Mouse (Mus musculus) embryonic fibroblast, embryonic 13.5 days (primary cell): ENCODE data around the gene Trim67. TPM values are rescaled to one million over a fixed set of nuclear protein-coding genes. Genes with fewer than 3 reads are reported as not detected.

Experiments
- H3K27ac ChIP-seq: 2 replicates; pipeline ENCODE4 v1.5.1; 2012; ENCODE audit warnings: low read length, control low read depth, inconsistent platforms; ENCODE audit not compliant: insufficient read depth
- H3K4me1 ChIP-seq: 2 replicates; pipeline ENCODE4 v1.6.1; 2011; ENCODE audit warnings: low read length; ENCODE audit not compliant: control insufficient read depth, insufficient read depth
- H3K4me3 ChIP-seq: 2 replicates; pipeline ENCODE4 v1.5.1; 2011; ENCODE audit warnings: mild to moderate bottlenecking, control low read depth, low read length; ENCODE audit not compliant: insufficient read depth
- CTCF ChIP-seq: IDR thresholded peaks from 2 replicates; pipeline ENCODE4 v1.5.1; 2011; ENCODE audit warnings: mild to moderate bottlenecking, control low read depth, low read length, moderate library complexity, borderline replicate concordance; ENCODE audit not compliant: insufficient read depth
- POLR2A ChIP-seq: IDR thresholded peaks from 2 replicates; pipeline ENCODE4 v1.6.1; 2011; ENCODE audit warnings: low read depth, mild to moderate bottlenecking, control low read depth, low read length, moderate library complexity
- polyA plus RNA-seq: library from polyadenylated mRNA; stranded (reverse); fragments of >200 nt; gene quantifications from 2 replicates; pipeline ENCODE4 v1.2.4, GENCODE M21; 2011; ENCODE audit warnings: low read depth; ENCODE audit not compliant: missing spikeins, insufficient read length

Trim67 gene
- polyA plus RNA-seq, 1 experiment: not detected

- no peak for TF ChIP-seq CTCF
- TF ChIP-seq POLR2A: no peak
- Histone ChIP-seq H3K4me1 (no peaks in the 10 kb centered on the region; the same call in 1 of the 2 replicates), H3K27ac (no peak overlapping the region), H3K4me3 (no peak overlapping the region)
These were observed 76.8 kb downstream of the Trim67 start for GRCm38 (mm10) chr8:124869708-124870107.

DNA sequence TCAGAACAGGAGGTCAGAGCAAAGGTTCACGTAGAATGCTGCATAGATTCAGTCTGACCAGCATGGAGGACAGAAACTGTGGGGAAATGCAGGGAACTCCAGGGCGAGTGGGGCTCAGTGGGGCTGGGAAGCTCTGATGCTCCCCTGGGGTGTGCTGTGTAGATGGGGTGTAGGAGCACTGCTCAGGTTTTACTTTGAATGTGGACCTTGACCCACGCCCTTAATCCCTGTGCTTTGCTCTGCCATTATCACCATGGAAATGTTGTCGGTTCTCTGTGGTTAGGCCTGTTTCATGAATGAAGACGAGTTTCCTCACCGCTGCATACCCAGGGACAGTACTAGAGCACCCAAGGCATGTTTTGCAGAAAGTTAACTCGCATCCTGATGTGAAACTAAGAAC, 78.6 kb downstream of the Trim67 start:
- no peak overlapping the region for H3K27ac ChIP-seq
- no peak overlapping the region for H3K4me3 ChIP-seq
- no peaks in the 10 kb centered on the region; the same call in 1 of the 2 replicates for H3K4me1 ChIP-seq
- TF ChIP-seq CTCF (no peak), POLR2A (no peak)

GRCm38 (mm10) chr8:124872081-124872480, 79.2 kb downstream of the Trim67 start:
- TF ChIP-seq CTCF (no peak), POLR2A (no peak)
- Histone ChIP-seq H3K4me3 (no peak overlapping the region), H3K4me1 (no peaks in the 10 kb centered on the region), H3K27ac (no peak overlapping the region)

GRCm38 (mm10) chr8:124872690-124873089, 79.8 kb downstream of the Trim67 start:
- no peak overlapping the region for H3K4me3 ChIP-seq
- no peaks in the 10 kb centered on the region for H3K4me1 ChIP-seq
- TF ChIP-seq POLR2A (no peak), CTCF (no peak)
- H3K27ac ChIP-seq: no peak overlapping the region

GRCm38 (mm10) chr8:124878141-124878540, 85.2 kb downstream of the Trim67 start:
- Histone ChIP-seq H3K4me3 (no peak overlapping the region), H3K4me1 (no peaks in the 10 kb centered on the region), H3K27ac (no peak overlapping the region)
- TF ChIP-seq POLR2A: no peak
- TF ChIP-seq CTCF: no peak

DNA sequence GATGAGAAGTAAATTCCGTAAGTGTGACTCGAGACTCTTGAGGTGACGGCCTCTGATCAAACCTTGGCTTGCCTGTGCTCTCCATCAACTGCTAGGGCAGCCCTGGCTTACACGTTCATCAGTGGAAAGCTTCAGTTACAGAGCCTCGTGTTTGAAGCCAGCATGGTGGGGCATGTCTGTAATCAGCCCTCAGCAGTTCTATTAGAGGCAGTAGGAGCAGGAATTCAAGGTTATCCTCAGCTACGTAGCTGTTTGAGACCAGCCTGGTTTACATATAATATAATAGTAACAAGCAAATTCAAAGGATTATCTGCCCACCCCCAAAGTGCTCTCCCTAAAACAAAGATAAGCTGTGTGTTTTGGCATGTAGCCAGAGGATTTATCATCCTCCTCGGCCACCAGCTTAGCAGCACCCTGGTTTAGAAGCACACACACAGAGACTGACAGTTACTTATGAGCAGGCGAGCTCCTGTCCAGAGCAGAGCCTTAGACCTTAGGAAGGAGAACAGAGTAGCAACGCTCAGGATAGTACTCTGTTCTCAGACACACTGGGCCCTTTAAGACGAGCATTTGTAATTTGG, 86.1 kb downstream of the Trim67 start:
- Histone ChIP-seq H3K27ac (no peak overlapping the region), H3K4me1 (no peaks in the 10 kb centered on the region), H3K4me3 (no peak overlapping the region)
- TF ChIP-seq CTCF: no peak
- TF ChIP-seq POLR2A: no peak

Other genes starting within 250 kb of the Trim67 start
- gene Agt, start 223.4 kb upstream of the Trim67 start, polyA plus RNA-seq: not detected in 2 replicates
- not detected in 2 replicates for gene Capn9, start 217.0 kb upstream of the Trim67 start, polyA plus RNA-seq
- 161 and 164 TPM in 2 replicates for gene 2310022B05Rik, start 129.7 kb upstream of the Trim67 start, polyA plus RNA-seq
- gene Ttc13, start 71.1 kb upstream of the Trim67 start, polyA plus RNA-seq: 54.1 and 55.6 TPM in 2 replicates
- 8.2 and 10.4 TPM in 2 replicates for gene Arv1, start 71.0 kb upstream of the Trim67 start, polyA plus RNA-seq
- gene Fam89a, start 41.3 kb upstream of the Trim67 start, polyA plus RNA-seq: not detected in 2 replicates
- 48.6 and 62.2 TPM in 2 replicates for gene Gnpat, start 69.9 kb downstream of the Trim67 start, polyA plus RNA-seq
- 29.6 and 32.6 TPM in 2 replicates for gene 2810004N23Rik, start 70.0 kb downstream of the Trim67 start, polyA plus RNA-seq
- 15.7 and 18.1 TPM in 2 replicates for gene Exoc8, start 104.6 kb downstream of the Trim67 start, polyA plus RNA-seq
- gene Sprtn, start 104.8 kb downstream of the Trim67 start, polyA plus RNA-seq: 18.5 and 19.1 TPM in 2 replicates
- gene Egln1, start 156.2 kb downstream of the Trim67 start, polyA plus RNA-seq: 33.1 and 33.7 TPM in 2 replicates
- 52.8 and 59.3 TPM in 2 replicates for gene Tsnax, start 219.9 kb downstream of the Trim67 start, polyA plus RNA-seq